Mouse (Mus musculus): ENCODE measurements around the gene Sh2d4b.
A peak's percentile ranks its signal among the peaks of the same experiment; 100 is the strongest.

Gene Sh2d4b

GRCm38 (mm10) chr14:40837397-40837796, 55.7 kb downstream of the Sh2d4b start:
- no peak for DNase-seq (ENCODE audit: low spot score in 2 of 2)

- no peak for DNase-seq (ENCODE audit: low spot score in 2 of 2)
These were observed 62.6 kb downstream of the Sh2d4b start for GRCm38 (mm10) chr14:40830505-40830904.

GRCm38 (mm10) chr14:40830094-40830493, 63.0 kb downstream of the Sh2d4b start:
- no peak for DNase-seq (ENCODE audit: low spot score in 2 of 2)

DNA sequence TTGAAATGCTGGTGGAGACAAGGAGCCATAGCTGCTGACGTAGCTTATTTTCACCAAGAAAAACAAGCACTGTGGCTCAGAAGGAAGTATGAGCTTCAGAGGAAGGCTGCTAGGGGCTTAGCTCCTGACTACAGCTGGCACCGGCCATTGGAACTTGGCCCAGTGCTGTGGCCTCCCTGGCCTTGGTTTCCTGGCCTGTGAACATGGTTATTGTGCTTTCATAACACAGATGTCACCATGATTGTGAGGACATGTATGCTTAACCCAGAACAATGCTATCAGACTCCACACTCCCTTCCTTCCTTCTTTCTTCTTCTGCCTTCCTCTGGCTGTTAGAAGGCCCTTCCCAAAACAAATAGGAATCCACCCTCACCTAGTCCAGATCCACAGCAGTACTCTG, 75.0 kb downstream of the Sh2d4b start:
- DNase-seq (ENCODE audit: low spot score in 2 of 2), result no peak

GRCm38 (mm10) chr14:40816715-40817114, 76.4 kb downstream of the Sh2d4b start:
- no peak for DNase-seq (ENCODE audit: low spot score in 2 of 2)

DNA sequence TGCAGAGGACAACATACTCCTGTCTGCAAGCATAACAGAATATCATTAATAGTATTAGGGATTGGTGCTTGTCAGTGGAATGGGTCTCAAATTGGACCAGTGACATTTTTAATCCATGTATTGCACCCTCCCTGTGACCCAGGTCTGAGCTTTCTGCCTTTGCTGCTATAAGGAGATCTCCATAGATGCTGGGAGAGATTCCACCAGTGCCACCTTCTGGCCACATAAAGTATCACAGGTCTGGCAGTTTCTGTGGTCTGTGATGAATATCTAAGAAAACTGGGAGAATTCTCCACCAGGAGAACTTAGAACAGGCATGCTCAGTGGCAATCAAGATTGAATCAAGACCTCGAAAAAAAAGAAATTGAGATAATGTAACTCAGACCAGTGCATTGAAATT, 101.5 kb downstream of the Sh2d4b start:
- peak; percentile 42 to 47 for DNase-seq (ENCODE audit: low spot score in 2 of 2)

DNA sequence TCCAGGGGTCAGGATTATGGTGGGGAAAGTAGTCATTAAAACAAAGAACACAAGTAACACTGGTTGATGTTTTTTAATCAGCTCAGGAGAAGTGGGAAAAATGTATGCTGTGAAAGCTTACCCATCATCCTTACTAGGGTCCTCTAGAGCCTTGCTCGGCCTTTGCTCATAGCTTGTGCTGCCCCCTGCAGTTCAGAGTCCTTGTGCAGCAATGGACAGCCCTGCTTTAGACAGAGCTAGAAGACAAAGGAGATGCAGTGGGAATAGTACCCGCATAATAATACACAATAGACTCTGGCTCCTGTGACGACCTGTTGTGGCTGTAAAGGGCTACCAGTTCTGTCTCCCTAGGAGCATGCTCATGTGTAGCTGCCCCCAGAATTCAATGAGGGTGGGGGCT, 104.0 kb downstream of the Sh2d4b start:
- no peak for DNase-seq (ENCODE audit: low spot score in 2 of 2)

GRCm38 (mm10) chr14:40769097-40770090, 123.7 kb downstream of the Sh2d4b start:
- DNase-seq (ENCODE audit: low spot score in 2 of 2), result no peak
